Mouse (Mus musculus): ENCODE measurements around the gene Fli1.

Fli1 gene

GRCm38 (mm10) chr9:32542212-32543039 lies at the start of gene Fli1:
Gene Fli1, minus strand, starts transcription at chr9:32542861.
- DNase-seq, result peak; percentile 38

DNA sequence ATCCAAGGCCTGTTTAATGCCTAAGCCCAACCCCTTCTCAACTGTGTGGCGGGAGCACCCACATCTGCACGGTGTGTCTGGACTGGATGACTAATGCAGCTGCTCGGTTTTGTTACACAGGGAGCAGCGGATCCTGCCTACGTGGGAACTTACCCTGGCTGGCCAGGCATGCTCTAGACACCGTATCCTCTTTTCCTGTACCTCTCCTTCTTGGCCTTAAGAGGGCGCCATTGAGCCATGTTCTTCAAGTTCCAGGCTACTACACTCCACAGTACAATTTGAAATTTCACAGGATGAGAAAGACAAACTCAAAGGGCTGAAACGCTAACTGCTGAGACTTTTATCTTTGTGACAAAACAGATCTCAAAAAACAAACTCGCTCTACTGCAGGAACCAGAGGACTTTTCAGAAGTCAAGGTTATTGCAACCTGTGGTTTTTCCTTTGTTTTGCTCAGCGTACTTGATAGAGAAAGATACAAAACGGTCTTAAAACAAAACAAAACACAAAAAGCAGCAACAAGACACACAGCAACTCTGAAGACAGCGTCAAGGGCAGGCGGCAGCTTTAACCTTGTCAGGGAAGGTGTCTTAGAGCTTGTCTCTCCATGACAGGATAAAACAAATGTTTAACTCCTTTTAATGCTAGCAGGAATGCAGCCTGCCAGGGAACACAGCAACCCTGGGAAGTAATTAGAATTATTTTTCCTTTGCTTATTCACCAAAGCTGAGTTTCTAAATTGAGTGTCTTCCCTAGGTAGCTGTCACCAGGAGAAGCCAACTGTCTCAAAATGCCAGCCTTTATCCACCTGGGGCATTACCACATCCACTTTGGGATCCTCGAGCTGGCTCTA lies 49.3 kb upstream of the Fli1 start:
- peak; percentile 84 for DNase-seq

- DNase-seq, result no peak
These were observed 47.9 kb upstream of the Fli1 start for GRCm38 (mm10) chr9:32590571-32590970.

- peak; percentile 93 for DNase-seq
These were observed 47.2 kb upstream of the Fli1 start for GRCm38 (mm10) chr9:32589900-32590299.

- peak; percentile 51 for DNase-seq
These were observed 42.7 kb upstream of the Fli1 start for GRCm38 (mm10) chr9:32585357-32585756.

- DNase-seq, result no peak
These were observed 41.2 kb upstream of the Fli1 start for GRCm38 (mm10) chr9:32583905-32584304.

DNA sequence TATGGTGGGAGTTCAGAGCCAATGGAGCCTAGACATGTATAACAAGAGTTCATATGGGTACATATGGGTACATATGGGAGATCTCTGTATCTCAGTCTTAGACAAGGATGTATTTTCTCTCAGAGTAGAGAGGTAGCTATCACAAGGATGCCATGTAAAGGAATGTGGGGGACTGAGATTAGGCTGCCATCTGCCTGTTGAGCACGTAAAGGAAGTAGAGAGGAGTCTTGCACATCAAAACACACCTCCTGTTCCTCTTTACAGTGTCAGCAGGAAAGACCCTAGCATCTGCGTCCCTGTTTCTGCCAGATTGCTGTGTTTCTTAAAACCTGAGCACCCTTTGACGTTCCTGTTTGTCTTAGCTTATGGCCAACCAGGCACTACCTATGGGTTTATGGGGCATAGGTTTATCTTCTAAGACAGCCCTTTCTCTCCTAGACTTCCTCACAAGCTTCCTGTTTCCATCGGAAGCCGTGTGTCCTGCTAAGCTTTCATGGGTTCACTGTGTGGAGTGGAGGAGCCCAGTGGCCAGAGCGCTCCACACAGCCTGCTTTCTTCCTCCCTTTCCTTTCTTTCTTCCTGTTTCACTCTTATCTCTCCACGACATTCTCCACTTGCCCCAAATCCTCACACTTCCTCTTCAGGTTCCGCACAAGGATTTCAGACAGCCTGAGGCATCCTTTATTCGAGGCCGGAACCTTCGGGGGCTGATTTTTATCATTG lies 39.4 kb upstream of the Fli1 start:
- no peak for DNase-seq

GRCm38 (mm10) chr9:32578411-32578810 lies 35.8 kb upstream of the Fli1 start:
- DNase-seq, result no peak

- DNase-seq, result no peak
These were observed 31.0 kb upstream of the Fli1 start for GRCm38 (mm10) chr9:32573638-32574037.

GRCm38 (mm10) chr9:32571676-32572075 lies 29.0 kb upstream of the Fli1 start:
- DNase-seq, result no peak

GRCm38 (mm10) chr9:32570547-32570946 lies 27.9 kb upstream of the Fli1 start:
- no peak for DNase-seq

GRCm38 (mm10) chr9:32569261-32569660 lies 26.6 kb upstream of the Fli1 start:
- no peak for DNase-seq

DNA sequence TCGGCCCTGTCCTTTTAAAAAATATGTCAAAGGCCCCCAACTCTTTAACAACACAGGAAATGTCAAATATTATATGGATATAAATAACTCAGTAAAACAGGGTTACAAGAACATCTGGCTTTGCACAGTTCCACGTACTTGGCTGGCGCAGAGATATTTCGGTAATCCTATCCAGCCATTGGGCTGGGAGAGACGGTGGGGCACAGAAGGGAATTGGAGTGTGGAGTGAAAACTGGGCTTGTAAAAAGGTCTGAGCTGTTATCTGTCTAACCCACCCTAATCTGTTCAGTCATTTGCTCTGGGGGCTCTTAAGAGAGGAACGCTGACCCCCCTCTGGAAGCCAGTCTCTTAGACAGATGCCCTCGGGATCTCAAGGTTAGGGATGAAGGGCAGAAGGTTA lies 24.9 kb upstream of the Fli1 start:
- DNase-seq, result no peak

DNA sequence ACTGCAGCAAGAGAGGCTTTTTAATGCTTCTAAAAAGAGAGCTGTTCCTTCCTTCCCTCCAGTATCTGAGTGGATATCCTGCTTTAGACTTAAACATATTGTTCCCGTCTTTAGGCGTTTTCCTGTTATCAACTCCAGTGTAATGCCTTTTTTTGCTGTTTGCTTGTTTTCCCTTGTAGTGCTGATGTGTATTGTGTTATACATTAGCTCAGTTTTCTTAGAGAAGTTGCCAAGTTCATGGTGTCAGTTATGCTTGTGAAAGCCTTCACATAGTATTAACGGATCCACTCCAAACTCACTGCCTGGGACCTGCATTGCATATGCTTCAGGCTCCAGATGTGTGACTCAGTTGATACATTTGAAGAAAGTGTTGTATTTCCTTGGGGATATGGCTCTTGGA lies 22.6 kb upstream of the Fli1 start:
- DNase-seq, result no peak

GRCm38 (mm10) chr9:32562837-32563236 lies 20.2 kb upstream of the Fli1 start:
- no peak for DNase-seq

DNA sequence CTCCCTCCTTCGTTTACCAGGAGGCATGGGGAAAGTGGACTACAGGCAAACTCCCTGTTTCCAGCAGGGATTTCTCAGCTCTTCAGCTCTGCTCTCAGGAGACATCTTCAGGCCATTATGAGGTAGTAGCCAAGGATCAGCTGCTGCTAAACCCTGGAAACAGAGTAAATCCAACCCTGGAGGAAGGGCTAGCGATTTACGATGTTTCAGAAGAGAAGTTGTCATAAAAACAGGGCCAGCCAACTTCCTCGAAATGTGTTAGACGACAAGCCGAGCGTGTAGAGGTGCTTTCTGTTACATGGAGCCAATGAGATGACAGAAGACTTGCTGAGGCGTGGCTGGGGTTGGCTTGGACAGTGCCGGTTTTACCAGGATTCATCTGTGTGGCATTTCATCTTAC lies 19.7 kb upstream of the Fli1 start:
- DNase-seq, result peak; percentile 66

- peak; percentile 51 for DNase-seq
These were observed 18.7 kb upstream of the Fli1 start for GRCm38 (mm10) chr9:32561190-32561890.

DNA sequence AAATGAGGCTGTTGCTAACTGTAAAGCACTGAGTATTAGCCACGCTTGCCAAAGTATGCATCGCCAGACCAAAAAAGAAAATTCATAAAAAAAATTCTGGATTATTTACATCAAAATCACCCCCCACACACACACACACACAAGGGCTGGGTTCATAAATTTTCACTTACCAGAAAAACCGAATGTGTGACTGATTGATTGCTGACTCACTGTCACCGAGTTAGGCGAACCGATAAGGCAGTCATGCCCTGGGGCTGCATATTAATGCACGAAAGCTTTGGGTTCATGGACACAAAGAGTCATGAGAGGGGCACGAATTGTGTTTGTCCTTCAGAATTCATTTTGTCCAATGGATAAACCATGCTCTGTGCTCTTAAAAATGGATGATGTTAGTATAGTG lies 17.2 kb upstream of the Fli1 start:
- DNase-seq, result no peak

DNA sequence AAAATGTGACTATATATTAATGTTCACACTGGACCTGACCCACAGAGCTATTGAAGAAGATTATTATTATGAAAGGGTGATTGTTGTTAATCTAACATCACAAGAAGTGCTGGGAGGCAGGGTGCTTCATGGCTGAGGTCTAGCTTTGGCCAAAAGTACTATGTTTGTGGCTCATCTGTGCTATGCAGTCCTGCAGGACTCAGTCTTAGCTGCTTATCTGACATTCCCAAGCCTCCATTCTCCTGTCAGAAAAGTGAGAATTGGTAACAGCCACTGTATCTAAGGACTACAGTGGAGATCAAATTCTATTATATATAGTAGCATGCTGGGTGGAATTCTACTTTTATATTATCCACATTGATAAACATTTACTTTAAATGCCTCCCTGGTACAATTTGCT lies 16.8 kb upstream of the Fli1 start:
- DNase-seq, result no peak

DNA sequence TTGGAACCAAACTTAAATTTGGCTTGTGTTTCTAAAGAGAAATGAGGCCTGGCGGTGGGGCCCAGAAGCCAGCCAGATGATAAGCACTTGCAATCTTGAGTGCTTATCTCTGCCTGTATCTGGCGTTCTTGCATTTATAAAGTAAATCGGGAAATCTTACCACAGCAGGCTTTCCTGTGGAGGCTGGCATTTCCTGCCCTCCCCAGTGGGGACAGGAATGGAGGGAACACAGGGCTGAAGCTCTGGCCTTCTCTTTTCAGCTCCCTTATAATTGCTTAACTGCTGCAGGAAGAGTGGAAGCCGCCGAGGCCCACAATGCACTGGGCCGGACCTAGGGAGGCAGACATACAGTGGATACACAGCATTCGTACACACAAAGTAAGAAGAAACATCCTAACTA lies 13.7 kb upstream of the Fli1 start:
- peak; percentile 47 for DNase-seq

- DNase-seq, result no peak
These were observed 12.6 kb upstream of the Fli1 start for GRCm38 (mm10) chr9:32555279-32555678.

DNA sequence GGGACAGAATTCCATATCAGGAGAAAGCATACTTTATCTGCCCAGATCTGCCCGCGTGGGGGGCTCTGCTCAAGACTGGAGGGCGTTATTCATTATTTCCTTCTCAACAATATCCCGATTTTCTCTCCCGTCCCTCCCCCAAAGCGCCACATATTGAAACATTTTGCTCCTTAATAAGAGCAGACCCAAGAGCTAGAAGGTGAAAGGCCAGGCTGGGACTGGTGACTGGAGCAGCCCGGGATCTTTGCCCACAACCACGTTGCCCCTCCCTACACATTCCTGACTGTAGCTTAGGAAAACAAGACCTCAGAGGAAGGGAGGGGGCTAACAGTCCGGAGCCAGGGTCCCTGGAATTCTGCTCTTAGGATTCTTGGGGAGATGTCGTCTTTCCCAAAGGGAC lies 7.9 kb upstream of the Fli1 start:
- DNase-seq, result no peak

Measured in lung, postnatal 10 days (tissue).